Mouse (Mus musculus) bone marrow macrophage, adult 2 months (primary cell): ENCODE measurements around the gene Larp1b.

ENCODE experiments used
- CTCF ChIP-seq: IDR thresholded peaks from 2 replicates; pipeline ENCODE4 v1.5.1; 2012; ENCODE audit warnings: low read depth, mild to moderate bottlenecking, low read length, moderate library complexity
- POLR2A ChIP-seq: IDR thresholded peaks from 2 replicates; pipeline ENCODE4 v1.6.1; 2012; ENCODE audit warnings: mild to moderate bottlenecking, low read depth, low read length, borderline replicate concordance

- TF ChIP-seq POLR2A, result no peak
- no peak for TF ChIP-seq CTCF
These were observed 129.0 kb downstream of the Larp1b start for GRCm38 (mm10) chr3:41078673-41079072.
